Mouse (Mus musculus): Measurements from ENCODE around the gene Mlph.

DNA sequence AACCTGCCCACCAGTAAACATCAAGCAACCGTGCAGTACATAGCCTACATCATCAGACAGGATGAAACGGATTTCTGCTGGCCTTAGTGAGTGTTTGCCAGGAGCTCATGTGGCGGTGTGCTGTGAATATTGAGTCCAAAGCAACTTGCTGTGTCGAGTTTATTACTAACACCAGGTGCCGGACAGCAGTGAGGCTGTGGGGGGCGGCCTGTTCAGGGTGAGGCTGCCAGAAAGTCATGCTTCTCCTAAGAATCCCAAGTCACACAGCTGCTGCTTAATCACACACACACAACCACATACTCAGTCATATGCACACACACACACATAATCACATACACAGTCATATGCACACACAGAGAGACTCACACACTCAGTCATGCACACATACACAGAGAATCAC, 1.7 kb upstream of the Mlph start:
- TF ChIP-seq CTCF (IDR thresholded peaks at IDR 0.05; ENCODE audit: low read depth, low read length) (no peak), POLR2A (IDR thresholded peaks at IDR 0.05; ENCODE audit: borderline replicate concordance, low read depth, low read length) (no peak)

Measured in bone marrow macrophage, adult 2 months (primary cell).